Mouse (Mus musculus) MEL (cell line): ENCODE data around the gene Fgfr2. TPM values are rescaled to one million over a fixed set of nuclear protein-coding genes. Genes with fewer than 3 reads are reported as not detected.

Source experiments
- DNase-seq: peaks from one replicate; pipeline ENCODE4 v3.0.0; 2011; ENCODE audit warnings: low read depth, low spot score
- H3K27ac ChIP-seq: 2 replicates; pipeline ENCODE4 v1.5.1; 2012; ENCODE audit warnings: low read depth, mild to moderate bottlenecking, control low read depth, low read length, moderate library complexity; ENCODE audit not compliant: control insufficient read depth
- H3K27me3 ChIP-seq, 2 experiments: fragments of 150-350 bp in 1 of 2; sonication (generic) in 1 of 2; 2 replicates each; pipeline ENCODE4 v1.6.1; 2012; ENCODE audit warnings: low read length in 2 of 2, mild to moderate bottlenecking in 2 of 2, improper control_type of control experiment in 1 of 2, moderate library complexity in 1 of 2; ENCODE audit not compliant: insufficient read depth in 2 of 2, control insufficient read depth in 1 of 2
- H3K36me3 ChIP-seq, 2 experiments: 2 replicates each; pipeline ENCODE4 v1.6.1; 2012 to 2014; ENCODE audit warnings: low read length in 2 of 2, improper control_type of control experiment in 1 of 2, inconsistent platforms in 1 of 2, mild to moderate bottlenecking in 1 of 2; ENCODE audit not compliant: insufficient read depth in 2 of 2, control insufficient read depth in 1 of 2
- H3K4me1 ChIP-seq, 2 experiments: fragments of 150-350 bp in 1 of 2; sonication (generic) in 1 of 2; 2 replicates each; pipeline ENCODE4 v1.6.1; 2012; ENCODE audit warnings: low read length in 2 of 2, improper control_type of control experiment in 1 of 2, mild to moderate bottlenecking in 1 of 2; ENCODE audit not compliant: insufficient read depth in 2 of 2, control insufficient read depth in 1 of 2
- H3K4me3 ChIP-seq, 2 experiments: fragments of 150-350 bp in 1 of 2; sonication (generic) in 1 of 2; 2 replicates each; pipeline ENCODE4 v1.5.1; 2012; ENCODE audit warnings: low read depth in 2 of 2, low read length in 2 of 2, mild to moderate bottlenecking in 2 of 2, moderate library complexity in 2 of 2, control low read depth in 1 of 2, improper control_type of control experiment in 1 of 2; ENCODE audit not compliant: control insufficient read depth in 1 of 2, insufficient read depth in 1 of 2
- H3K79me2 ChIP-seq: 2 replicates; pipeline ENCODE4 v1.6.1; 2012; ENCODE audit warnings: mild to moderate bottlenecking, low read length, moderate library complexity; ENCODE audit not compliant: control insufficient read depth, poor library complexity, insufficient read depth
- H3K9ac ChIP-seq: 2 replicates; pipeline ENCODE4 v1.6.1; 2012; ENCODE audit warnings: low read depth, mild to moderate bottlenecking, control low read depth, low read length, moderate library complexity; ENCODE audit not compliant: control insufficient read depth, poor library complexity, severe bottlenecking
- H3K9me3 ChIP-seq: fragments of 150-350 bp; sonication (generic); replicated peaks from 2 replicates; pipeline ENCODE4 v1.6.1; 2012; ENCODE audit warnings: mild to moderate bottlenecking, low read length, improper control_type of control experiment, moderate library complexity; ENCODE audit not compliant: insufficient read depth
- BHLHE40 ChIP-seq: IDR thresholded peaks from 2 replicates; pipeline ENCODE4 v1.6.1; 2012; ENCODE audit warnings: low read depth, mild to moderate bottlenecking, inconsistent platforms, low read length, improper control_type of control experiment, borderline replicate concordance
- CHD2 ChIP-seq: IDR thresholded peaks from 2 replicates; pipeline ENCODE4 v1.6.1; 2011; ENCODE audit warnings: low read length, improper control_type of control experiment
- CTCF ChIP-seq, 3 experiments: IDR thresholded peaks in 2 of 3; conservative IDR thresholded peaks in 1 of 3; 2 replicates each; pipeline ENCODE4 v1.5.1; 2011 to 2012; ENCODE audit warnings: low read length in 3 of 3, low read depth in 2 of 3, mild to moderate bottlenecking in 2 of 3, improper control_type of control experiment in 1 of 3, inconsistent platforms in 1 of 3, mixed read lengths in 1 of 3, moderate library complexity in 1 of 3; ENCODE audit not compliant: control insufficient read depth in 1 of 3, insufficient read depth in 1 of 3, poor library complexity in 1 of 3, severe bottlenecking in 1 of 3
- E2F4 ChIP-seq: IDR thresholded peaks from 2 replicates; pipeline ENCODE4 v1.6.1; 2011; ENCODE audit warnings: low read depth, low read length, improper control_type of control experiment, borderline replicate concordance
- ELF1 ChIP-seq: IDR thresholded peaks from 2 replicates; pipeline ENCODE4 v1.6.1; 2014; ENCODE audit warnings: low read depth, mild to moderate bottlenecking, inconsistent platforms, low read length, improper control_type of control experiment, moderate library complexity
- EP300 ChIP-seq, 2 experiments: IDR thresholded peaks; 2 replicates each; pipeline ENCODE4 v1.6.1; 2011; ENCODE audit warnings: improper control_type of control experiment in 2 of 2, low read length in 2 of 2, low read depth in 1 of 2, mild to moderate bottlenecking in 1 of 2
- ETS1 ChIP-seq: IDR thresholded peaks from 2 replicates; pipeline ENCODE4 v1.6.1; 2012; ENCODE audit warnings: low read depth, mild to moderate bottlenecking, inconsistent platforms, low read length, improper control_type of control experiment, moderate library complexity
- GABPA ChIP-seq: IDR thresholded peaks from 2 replicates; pipeline ENCODE4 v1.6.1; 2012; ENCODE audit warnings: low read depth, mild to moderate bottlenecking, inconsistent platforms, low read length, improper control_type of control experiment, moderate library complexity
- GATA1 ChIP-seq: IDR thresholded peaks from 2 replicates; pipeline ENCODE4 v1.6.1; 2011; ENCODE audit warnings: low read depth, low read length, improper control_type of control experiment
- HCFC1 ChIP-seq: IDR thresholded peaks from 2 replicates; pipeline ENCODE4 v1.6.1; 2012; ENCODE audit warnings: low read depth, mild to moderate bottlenecking, inconsistent platforms, low read length, improper control_type of control experiment, moderate library complexity
- JUND ChIP-seq: IDR thresholded peaks from 2 replicates; pipeline ENCODE4 v1.6.1; 2011; ENCODE audit warnings: low read depth, mild to moderate bottlenecking, improper control_type of control experiment, low read length
- MAX ChIP-seq: IDR thresholded peaks from 2 replicates; pipeline ENCODE4 v1.6.1; 2011; ENCODE audit warnings: low read length, improper control_type of control experiment
- MAZ ChIP-seq: IDR thresholded peaks from 2 replicates; pipeline ENCODE4 v1.6.1; 2012; ENCODE audit warnings: low read depth, mild to moderate bottlenecking, inconsistent platforms, low read length, improper control_type of control experiment
- MXI1 ChIP-seq: IDR thresholded peaks from 2 replicates; pipeline ENCODE4 v1.6.1; 2011; ENCODE audit warnings: mild to moderate bottlenecking, low read depth, low read length, improper control_type of control experiment
- MYB ChIP-seq: IDR thresholded peaks from 2 replicates; pipeline ENCODE4 v1.6.1; 2011; ENCODE audit warnings: mild to moderate bottlenecking, low read depth, low read length, improper control_type of control experiment
- MYC ChIP-seq: IDR thresholded peaks from 2 replicates; pipeline ENCODE4 v1.6.1; 2011; ENCODE audit warnings: low read depth, mild to moderate bottlenecking, low read length, improper control_type of control experiment, moderate library complexity
- NELFE ChIP-seq: IDR thresholded peaks from 2 replicates; pipeline ENCODE4 v1.6.1; 2011; ENCODE audit warnings: low read depth, low read length, improper control_type of control experiment
- POLR2AphosphoS2 ChIP-seq: IDR thresholded peaks from 2 replicates; pipeline ENCODE4 v1.6.1; 2011; ENCODE audit warnings: low read length, improper control_type of control experiment
- POLR2AphosphoS5 ChIP-seq: IDR thresholded peaks from 2 replicates; pipeline ENCODE4 v1.6.1; 2012; ENCODE audit warnings: low read depth, borderline replicate concordance, mild to moderate bottlenecking, inconsistent platforms, low read length, moderate library complexity, mixed read lengths
- RAD21 ChIP-seq: IDR thresholded peaks from 2 replicates; pipeline ENCODE4 v1.6.1; 2011; ENCODE audit warnings: mild to moderate bottlenecking, low read depth, low read length, improper control_type of control experiment
- RCOR1 ChIP-seq: IDR thresholded peaks from 2 replicates; pipeline ENCODE4 v1.6.1; 2012; ENCODE audit warnings: low read depth, mild to moderate bottlenecking, inconsistent platforms, low read length, improper control_type of control experiment
- SIN3A ChIP-seq: IDR thresholded peaks from 2 replicates; pipeline ENCODE4 v1.6.1; 2012; ENCODE audit warnings: low read length, improper control_type of control experiment, inconsistent platforms
- SMC3 ChIP-seq: IDR thresholded peaks from 2 replicates; pipeline ENCODE4 v1.6.1; 2011; ENCODE audit warnings: low read depth, low read length, improper control_type of control experiment
- TBP ChIP-seq: IDR thresholded peaks from 2 replicates; pipeline ENCODE4 v1.8.0; 2011; ENCODE audit warnings: low read depth, low read length, improper control_type of control experiment
- TCF12 ChIP-seq: IDR thresholded peaks from 2 replicates; pipeline ENCODE4 v1.6.1; 2014; ENCODE audit warnings: low read depth, mild to moderate bottlenecking, inconsistent platforms, low read length, improper control_type of control experiment, moderate library complexity
- USF1 ChIP-seq: IDR thresholded peaks from 2 replicates; pipeline ENCODE4 v1.6.1; 2014; ENCODE audit warnings: low read depth, mild to moderate bottlenecking, inconsistent platforms, low read length, improper control_type of control experiment, moderate library complexity
- USF2 ChIP-seq, 2 experiments: IDR thresholded peaks; 2 replicates each; pipeline ENCODE4 v1.6.1; 2011 to 2012; ENCODE audit warnings: improper control_type of control experiment in 2 of 2, low read length in 2 of 2, borderline replicate concordance in 1 of 2, inconsistent platforms in 1 of 2, low read depth in 1 of 2, mild to moderate bottlenecking in 1 of 2; ENCODE audit not compliant: insufficient read depth in 1 of 2
- ZC3H11A ChIP-seq: IDR thresholded peaks from 2 replicates; pipeline ENCODE4 v1.6.1; 2012; ENCODE audit warnings: low read depth, mild to moderate bottlenecking, inconsistent platforms, low read length, improper control_type of control experiment
- ZMIZ1 ChIP-seq: IDR thresholded peaks from 2 replicates; pipeline ENCODE4 v1.6.1; 2012; ENCODE audit warnings: low read depth, mild to moderate bottlenecking, inconsistent platforms, low read length, improper control_type of control experiment, moderate library complexity
- ZNF384 ChIP-seq: IDR thresholded peaks from 2 replicates; pipeline ENCODE4 v1.6.1; 2012; ENCODE audit warnings: low read depth, mild to moderate bottlenecking, inconsistent platforms, low read length, improper control_type of control experiment
- polyA plus RNA-seq, 2 experiments: library from polyadenylated mRNA; stranded (reverse) in 1 of 2; unstranded in 1 of 2; fragments of >175 nt in 1 of 2; fragments of >200 nt in 1 of 2; gene quantifications; 2 replicates each; pipeline versions ENCODE4 v1.2.1 to v1.2.4; 2012; ENCODE audit warnings: low replicate concordance in 2 of 2, low read depth in 1 of 2; ENCODE audit not compliant: insufficient read length in 2 of 2, insufficient read depth in 1 of 2, missing spikeins in 1 of 2
- total RNA-seq: library from RNA; depleted of rRNA; stranded (reverse); fragments of 300-350 nt; gene quantifications from 2 replicates; pipeline ENCODE4 v1.2.3, GENCODE M21; 2012

Gene Fgfr2
- total and polyA plus RNA-seq, 3 experiments, result not detected

- no peaks in the 10 kb centered on the region for H3K27me3 ChIP-seq
- H3K79me2 ChIP-seq, result no peaks in the 10 kb centered on the region
- no peak overlapping the region for H3K4me3 ChIP-seq
- H3K36me3 ChIP-seq, result no peaks in the 10 kb centered on the region; a peak in 1 of 4 replicates
- no peak for TF ChIP-seq POLR2AphosphoS5
- no peak for TF ChIP-seq BHLHE40
- no peak for TF ChIP-seq SIN3A
- peak; percentile 83 for TF ChIP-seq ZC3H11A
- TF ChIP-seq USF2 (IDR thresholded peaks at IDR 0.05; ENCODE audit: borderline replicate concordance in 1 of 2, insufficient read depth in 1 of 2, low read depth in 1 of 2, low read length in 2 of 2), result no peak
- TF ChIP-seq MAX, result no peak
- TF ChIP-seq CTCF (IDR thresholded peaks at IDR 0.05 in 2 of 3, conservative IDR thresholded peaks at IDR 0.05 in 1 of 3; ENCODE audit: control insufficient read depth in 1 of 3, insufficient read depth in 1 of 3, low read depth in 2 of 3, low read length in 3 of 3, poor library complexity in 1 of 3, severe bottlenecking in 1 of 3), result peak; percentile 76 to 93 (median 93)
- TF ChIP-seq RCOR1, result no peak
- TF ChIP-seq SMC3, result peak; percentile 86
- no peak for TF ChIP-seq JUND
- TF ChIP-seq GATA1, result no peak
- TF ChIP-seq HCFC1, result no peak
- TF ChIP-seq RAD21, result peak; percentile 96
- no peak for TF ChIP-seq MYC
- TF ChIP-seq ZMIZ1, result no peak
- no peak for TF ChIP-seq TBP
- no peak for TF ChIP-seq ELF1
- peak; percentile 34; the same call in 1 of the 2 replicates for TF ChIP-seq USF1
- no peak for TF ChIP-seq MXI1
- no peak for TF ChIP-seq GABPA
- peaks cover 0 to 7% of the 10 kb centered on the region in 2 experiments; a peak in 3 of 4 replicates for H3K4me1 ChIP-seq
- peak; percentile 81 for DNase-seq
- H3K27ac ChIP-seq, result no peak overlapping the region
- no peaks in the 10 kb centered on the region for H3K9me3 ChIP-seq
- no peak overlapping the region for H3K9ac ChIP-seq
Measured at GRCm38 (mm10) chr7:132898234-132898633, 224.9 kb downstream of the Fgfr2 start.

- no peaks in the 10 kb centered on the region for H3K79me2 ChIP-seq
- H3K27me3 ChIP-seq, result no peaks in the 10 kb centered on the region
- no peaks in the 10 kb centered on the region for H3K9me3 ChIP-seq
- no peak overlapping the region for H3K4me3 ChIP-seq
- DNase-seq, result peak; percentile 90
- H3K9ac ChIP-seq, result no peak overlapping the region
- H3K4me1 ChIP-seq, result peaks cover 4 to 11% of the 10 kb centered on the region in 2 experiments
- TF ChIP-seq TCF12, result no peak
- peak; percentile 13; the same call in 1 of the 2 replicates for TF ChIP-seq SIN3A
- TF ChIP-seq TBP, result peak; percentile 28; the same call in 1 of the 2 replicates
- TF ChIP-seq SMC3, result peak; percentile 84
- TF ChIP-seq E2F4, result no peak
- peak; percentile 65 to 84 (median 74) for TF ChIP-seq CTCF (IDR thresholded peaks at IDR 0.05 in 2 of 3, conservative IDR thresholded peaks at IDR 0.05 in 1 of 3; ENCODE audit: control insufficient read depth in 1 of 3, insufficient read depth in 1 of 3, low read depth in 2 of 3, low read length in 3 of 3, poor library complexity in 1 of 3, severe bottlenecking in 1 of 3)
- TF ChIP-seq ZNF384, result no peak
- TF ChIP-seq MAZ, result no peak
- TF ChIP-seq HCFC1, result no peak
- no peak for TF ChIP-seq CHD2
- TF ChIP-seq USF1, result no peak
- TF ChIP-seq RAD21, result peak; percentile 81
- no peak for TF ChIP-seq JUND
- TF ChIP-seq GATA1, result peak; percentile 40; the same call in 1 of the 2 replicates
- peak; percentile 85 for TF ChIP-seq MYB
- TF ChIP-seq ETS1, result no peak
- peak; percentile 33 to 74; a peak in 3 of 4 replicates for TF ChIP-seq EP300 (IDR thresholded peaks at IDR 0.05; ENCODE audit: low read depth in 1 of 2, low read length in 2 of 2)
- no peak for TF ChIP-seq NELFE
- no peak for TF ChIP-seq POLR2AphosphoS2
- TF ChIP-seq USF2 (IDR thresholded peaks at IDR 0.05; ENCODE audit: borderline replicate concordance in 1 of 2, insufficient read depth in 1 of 2, low read depth in 1 of 2, low read length in 2 of 2), result no peak
- peak; percentile 73 for TF ChIP-seq ZC3H11A
- H3K27ac ChIP-seq, result peak overlapping the region; percentile 50
- no peaks in the 10 kb centered on the region; a peak in 1 of 4 replicates for H3K36me3 ChIP-seq
Measured at GRCm38 (mm10) chr7:132897258-132897657, 225.9 kb downstream of the Fgfr2 start.
